Mouse (Mus musculus) 3134 (cell line): ENCODE measurements around the gene Ankrd11.

Experiments
- DNase-seq: peaks from one replicate; pipeline ENCODE4 v3.0.0-alpha.2; 2011; ENCODE audit warnings: low spot score; ENCODE audit not compliant: insufficient read length; ENCODE audit errors: extremely low read depth

Gene Ankrd11

DNA sequence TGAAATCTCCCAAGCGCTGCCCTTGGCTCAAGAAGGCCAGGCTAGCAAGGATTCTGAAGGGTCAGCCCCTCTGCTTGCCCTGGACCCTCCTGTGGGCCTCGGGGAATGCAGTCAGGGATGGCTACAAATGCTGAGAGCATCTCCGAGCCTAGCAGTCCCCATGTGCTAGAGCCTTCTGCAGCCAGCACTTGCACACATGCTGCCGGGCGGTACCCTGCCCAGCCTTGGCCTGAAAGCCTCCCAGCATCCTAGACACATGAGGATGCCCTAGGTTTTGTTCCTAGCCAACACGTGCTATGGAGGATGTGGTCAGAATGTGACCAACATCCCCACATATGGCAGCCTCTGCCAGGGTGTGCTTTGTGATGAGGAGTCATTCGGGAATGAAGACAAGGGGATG lies 187.7 kb downstream of the Ankrd11 start:
- DNase-seq = no peak

GRCm38 (mm10) chr8:122853340-122853771 lies 188.7 kb downstream of the Ankrd11 start:
- no peak for DNase-seq

DNA sequence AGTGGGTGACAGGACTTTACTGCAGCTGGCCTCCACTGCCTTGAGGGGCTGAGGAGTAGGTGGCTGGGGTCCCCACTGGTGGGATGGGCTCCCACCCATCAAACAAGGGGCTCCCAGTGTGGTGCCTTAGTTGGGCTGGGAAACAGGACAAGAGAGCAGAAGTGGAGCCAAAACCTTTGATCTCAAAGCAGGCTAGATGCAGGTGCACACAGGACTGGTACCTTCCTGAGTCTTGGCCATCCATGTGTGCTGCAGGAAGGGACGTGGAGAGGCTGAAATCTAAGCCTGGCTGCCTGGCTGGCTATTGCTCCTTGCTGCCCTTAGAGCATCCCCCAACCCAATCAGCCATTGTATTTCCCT lies 189.6 kb downstream of the Ankrd11 start:
- no peak for DNase-seq

GRCm38 (mm10) chr8:122851692-122852545 lies 190.2 kb downstream of the Ankrd11 start:
- DNase-seq = peak; percentile 73

GRCm38 (mm10) chr8:122850641-122851240 lies 191.3 kb downstream of the Ankrd11 start:
- DNase-seq = no peak

GRCm38 (mm10) chr8:122849152-122849910 lies 192.7 kb downstream of the Ankrd11 start:
- DNase-seq = no peak

- no peak for DNase-seq
Measured at GRCm38 (mm10) chr8:122847829-122848561, 194.1 kb downstream of the Ankrd11 start, which contains the start of gene Cdh15. Gene Cdh15 (plus strand): TSS chr8:122847966.

DNA sequence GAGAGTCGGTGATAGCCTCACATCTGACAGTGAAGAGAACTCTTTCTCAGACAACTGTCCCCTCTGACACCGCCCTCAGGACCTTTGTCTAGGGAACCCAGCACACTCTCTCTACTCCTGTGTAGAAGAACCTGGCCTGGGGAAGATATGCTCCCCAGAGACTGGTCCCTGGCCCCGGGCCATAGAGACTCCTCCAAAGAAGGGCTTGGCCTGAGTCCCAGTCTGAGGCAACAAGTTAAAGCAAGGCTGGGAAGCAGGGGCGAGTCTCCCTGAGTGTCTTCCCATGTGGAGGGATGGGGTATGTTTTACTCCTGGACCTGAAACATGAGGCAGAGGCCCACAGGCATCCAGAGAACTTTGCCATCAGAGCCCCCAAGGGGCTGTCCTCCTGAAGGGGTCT lies 196.4 kb downstream of the Ankrd11 start:
- DNase-seq = no peak

DNA sequence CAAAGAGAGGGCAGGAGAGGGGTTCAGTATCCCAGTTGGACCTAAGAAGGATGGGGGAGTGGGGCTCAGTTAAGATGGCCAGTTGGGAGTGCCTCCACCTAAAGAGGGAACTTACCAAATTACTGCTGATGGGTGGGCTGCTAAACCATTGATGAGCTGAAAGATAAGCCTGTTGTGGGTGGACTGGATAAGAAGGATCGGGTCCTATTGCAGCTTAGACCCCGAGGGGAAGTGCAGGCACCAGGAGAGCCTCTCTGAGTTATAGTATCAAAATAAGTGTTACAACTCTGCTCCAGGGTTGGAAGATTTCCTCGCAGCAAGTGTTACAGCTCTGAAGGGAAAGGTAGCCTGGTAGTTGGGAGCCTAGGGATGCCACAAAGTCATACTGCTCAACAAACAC lies 197.9 kb downstream of the Ankrd11 start:
- no peak for DNase-seq

DNA sequence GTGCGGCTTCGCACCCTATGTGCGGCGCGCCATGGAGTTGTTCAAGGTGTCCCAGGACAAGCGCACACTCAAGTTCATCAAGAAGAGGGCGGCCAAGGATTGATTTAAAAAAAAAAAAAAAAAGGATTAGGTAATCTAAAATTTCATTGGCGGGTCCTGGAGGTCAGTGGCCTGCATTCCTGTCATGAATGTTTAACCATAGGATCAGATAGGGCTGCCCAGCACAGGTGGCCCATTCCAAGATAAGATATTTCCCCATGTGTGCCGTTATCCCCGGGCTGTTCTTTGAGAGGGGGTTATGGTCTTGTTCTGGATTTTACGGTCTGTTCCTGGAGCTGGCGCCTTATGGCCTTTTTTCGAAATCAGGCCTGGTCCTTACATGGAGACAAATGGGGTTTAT lies 205.4 kb downstream of the Ankrd11 start:
- DNase-seq = no peak

GRCm38 (mm10) chr8:122836199-122836598 lies 205.9 kb downstream of the Ankrd11 start:
- DNase-seq = no peak

DNA sequence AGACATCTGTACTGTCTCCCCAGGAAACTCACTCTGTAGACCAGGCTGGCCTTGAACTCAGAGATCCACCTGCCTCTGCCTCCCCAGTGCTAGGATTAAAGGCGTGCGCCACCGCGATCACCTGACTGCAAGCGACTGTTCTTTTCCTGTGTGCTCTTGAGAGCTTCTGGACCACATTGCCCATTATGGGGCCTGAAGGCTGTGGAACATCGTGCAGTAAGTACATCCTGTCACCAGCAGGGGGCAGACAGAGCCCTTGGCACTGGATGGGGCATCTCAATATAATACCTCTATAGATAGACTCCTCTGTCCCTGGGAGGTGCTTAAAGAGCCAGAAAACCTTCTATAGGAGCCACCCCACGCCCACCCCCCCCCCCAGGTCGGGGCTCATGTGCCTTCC lies 207.1 kb downstream of the Ankrd11 start:
- peak; percentile 39 for DNase-seq

DNA sequence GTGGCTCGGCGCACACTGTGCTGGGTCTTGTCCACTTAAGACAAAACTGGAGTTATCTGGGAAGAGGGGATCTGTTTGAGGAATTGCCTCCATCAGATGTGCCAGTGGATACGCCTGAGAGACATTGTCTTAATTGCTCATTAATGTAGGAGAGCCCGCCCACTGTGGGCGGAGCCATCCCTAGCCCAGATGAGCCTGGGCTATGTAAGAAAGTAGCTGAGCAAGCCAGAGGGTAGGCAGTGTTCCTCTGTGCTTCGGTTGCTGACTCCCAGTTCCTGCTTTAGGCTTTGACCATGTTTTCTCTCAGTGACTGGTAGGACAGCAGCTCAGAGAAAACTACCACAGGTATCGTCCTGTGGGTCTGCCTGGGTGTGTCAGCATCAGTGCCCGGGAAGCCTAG lies 207.7 kb downstream of the Ankrd11 start:
- DNase-seq = no peak
